Mouse (Mus musculus): ENCODE measurements around the gene Trafd1. TPM values are rescaled to one million over a fixed set of nuclear protein-coding genes. Genes with fewer than 3 reads are reported as not detected.

The Trafd1 gene
- total RNA-seq (2022), result 10 to 100 TPM; 37.0 to 67.7 (median 52.0) TPM

DNA sequence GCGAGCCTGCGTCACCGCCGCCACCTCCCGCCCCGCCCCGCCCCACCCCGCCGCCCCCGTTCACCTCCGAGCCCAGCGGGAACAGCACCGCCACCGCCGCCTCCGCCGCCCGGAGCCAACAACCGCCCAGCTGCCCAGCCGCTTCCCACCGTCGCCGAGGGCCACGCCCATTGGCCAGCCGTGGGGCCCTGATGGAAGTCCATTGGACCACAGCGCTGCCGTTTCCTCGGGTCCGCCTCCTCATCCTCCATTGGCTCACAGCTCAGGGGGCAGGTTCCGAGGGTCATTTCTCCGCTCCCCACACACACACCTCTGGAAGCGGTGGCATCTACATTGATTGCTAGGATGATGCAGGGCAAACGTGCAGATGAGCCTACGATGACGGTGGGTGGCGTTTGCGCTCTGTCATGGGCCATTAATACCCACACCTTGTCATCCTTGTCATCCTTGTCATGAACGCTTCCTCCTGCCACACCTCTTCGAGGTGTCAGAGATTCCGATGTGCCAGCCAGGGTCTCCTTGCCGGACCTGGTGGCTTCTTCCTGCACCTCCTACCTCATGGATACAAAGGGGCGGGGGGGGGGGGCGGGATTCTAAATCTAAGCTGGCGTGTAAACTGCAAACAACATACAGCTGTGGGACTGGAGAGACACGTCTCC lies at the start of gene Trafd1:
Trafd1 (minus strand) TSS at position 172 of the 659 bp plus-strand sequence.
- peak; percentile 95 for DNase-seq

DNA sequence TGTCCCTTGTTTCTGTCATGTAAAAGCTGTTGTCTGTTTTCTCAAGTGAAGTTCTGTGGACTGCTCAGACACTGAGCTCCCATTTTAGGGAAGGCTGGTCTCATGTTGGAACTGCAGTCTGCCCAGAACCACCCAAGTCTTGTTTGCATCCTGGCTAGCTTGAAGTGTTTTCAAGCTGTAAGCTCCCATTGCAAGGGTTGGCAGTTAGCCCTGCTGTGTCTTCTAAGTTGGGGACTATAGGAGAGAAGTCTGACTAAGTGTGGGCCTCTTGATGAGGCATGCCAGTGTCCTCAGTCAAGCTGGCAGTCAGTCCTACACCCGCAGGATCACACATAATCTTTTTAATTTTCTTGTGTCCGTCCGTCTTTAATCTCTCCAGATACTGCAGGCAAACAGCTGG lies 43.5 kb upstream of the Trafd1 start:
- no peak for DNase-seq

DNA sequence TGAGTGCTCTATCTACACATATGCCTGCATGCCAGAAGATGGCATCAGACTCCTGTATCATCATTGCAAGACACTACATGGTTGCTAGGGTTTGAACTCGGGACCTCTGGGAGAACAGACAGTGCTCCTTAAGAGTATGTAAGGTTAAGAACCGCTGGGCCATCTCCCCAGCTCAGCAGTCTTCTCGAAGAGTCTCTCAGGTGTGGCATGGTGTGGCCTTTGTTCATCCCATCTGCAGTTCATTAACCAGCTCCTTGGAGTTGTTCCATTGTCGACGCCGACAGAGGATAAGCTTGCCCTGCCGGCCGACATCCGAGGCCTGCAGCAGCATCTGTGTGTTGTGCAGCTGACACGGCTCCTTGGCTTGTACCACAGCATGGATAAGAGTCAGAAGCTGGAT lies 37.9 kb upstream of the Trafd1 start:
- no peak for DNase-seq

DNA sequence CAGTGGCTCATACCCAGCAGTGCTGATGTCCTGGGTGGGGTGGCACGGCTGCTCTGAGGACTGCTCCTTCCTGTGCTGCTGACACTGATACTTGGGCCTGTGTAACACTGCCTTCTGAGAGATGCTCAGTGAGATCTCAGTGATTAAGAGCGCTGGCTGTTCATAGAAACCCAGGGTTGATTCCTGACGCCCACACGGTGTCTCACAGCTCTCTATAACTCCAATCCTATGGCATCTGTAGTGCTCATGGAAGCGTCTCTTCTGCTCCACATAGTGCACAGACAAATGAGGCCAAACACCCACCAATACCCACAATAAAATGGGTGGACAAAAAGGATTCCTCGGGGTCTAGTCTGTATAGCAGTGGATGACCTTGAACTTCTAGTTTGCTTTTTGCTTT lies 37.4 kb upstream of the Trafd1 start:
- DNase-seq, result no peak

DNA sequence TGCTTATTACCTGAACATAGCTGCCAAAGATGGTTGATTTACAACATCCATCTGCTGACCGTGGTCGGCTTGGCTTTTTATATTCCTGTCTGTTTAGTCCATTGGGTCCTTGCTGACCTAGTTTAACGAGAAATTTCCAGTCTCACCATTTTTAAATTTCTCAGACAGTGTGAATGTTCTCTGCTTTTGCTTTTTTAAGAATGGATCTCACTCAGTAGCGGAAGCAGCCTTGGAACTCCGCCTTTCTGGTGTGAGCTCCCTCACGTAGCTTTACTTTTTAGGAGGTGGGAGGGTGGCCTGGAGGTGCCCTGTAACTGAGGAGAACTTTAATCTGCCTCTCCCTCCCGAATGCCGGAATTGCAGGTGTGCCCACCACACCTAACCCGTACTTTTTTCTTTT lies 35.3 kb upstream of the Trafd1 start:
- DNase-seq, result no peak

DNA sequence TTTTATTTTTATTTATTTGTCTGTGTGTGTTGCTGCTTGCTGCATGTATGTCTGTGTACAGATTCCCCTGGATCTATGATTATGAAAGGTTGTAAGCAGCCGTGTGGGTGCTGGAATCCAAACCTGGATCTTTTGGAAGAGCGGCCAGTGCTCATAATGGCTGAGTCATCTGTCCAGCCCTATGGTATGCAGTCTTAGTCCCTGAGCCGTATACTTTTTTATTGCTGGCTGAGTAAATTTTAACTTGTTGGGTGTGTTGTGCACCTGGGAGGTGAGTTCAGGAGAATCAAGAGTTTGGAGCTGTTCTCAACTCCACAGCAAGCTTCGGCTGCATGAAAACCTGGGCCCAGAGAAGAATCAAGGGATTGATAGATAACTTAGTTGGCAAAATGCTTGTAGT lies 25.5 kb upstream of the Trafd1 start:
- no peak for DNase-seq

DNA sequence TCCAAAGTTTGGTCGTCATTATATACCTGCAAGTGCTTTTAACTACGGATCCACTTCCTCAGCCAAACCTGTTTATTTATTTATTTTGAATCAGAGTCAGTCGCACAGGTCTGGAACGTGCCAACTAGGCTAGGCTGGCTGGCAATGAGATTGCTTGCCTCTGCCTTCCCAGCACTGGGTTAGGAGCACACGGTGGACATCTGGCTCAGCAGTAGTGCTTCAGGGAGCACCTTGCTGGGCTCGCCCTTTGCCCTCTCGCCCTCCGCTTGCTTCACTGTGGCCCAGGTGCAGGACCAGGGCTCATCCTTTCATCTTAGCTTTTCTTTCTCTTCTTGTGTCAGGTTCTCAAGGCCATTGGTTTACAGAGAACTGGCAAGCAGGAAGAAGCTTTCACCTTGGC lies 22.4 kb upstream of the Trafd1 start:
- no peak for DNase-seq

DNA sequence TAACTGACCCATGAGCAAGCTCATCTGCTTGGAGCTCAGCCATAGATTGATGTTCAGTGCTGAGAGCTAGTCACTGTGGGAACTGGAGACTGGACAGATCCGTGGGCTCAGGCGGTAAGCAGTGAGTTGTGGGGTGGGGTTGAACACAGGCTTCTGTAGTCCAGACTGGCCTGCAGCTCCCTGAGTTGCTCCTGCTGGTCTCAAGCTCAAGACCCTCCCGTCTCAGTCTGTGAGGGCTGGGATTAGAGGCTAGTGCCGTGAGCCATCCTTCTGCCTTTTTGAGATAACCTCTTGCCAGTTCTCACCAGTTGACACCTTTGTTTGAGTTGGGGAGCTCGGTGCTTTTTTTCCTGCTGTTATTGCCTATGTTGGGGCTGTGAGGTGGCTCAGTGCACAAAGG lies 15.4 kb upstream of the Trafd1 start:
- DNase-seq, result no peak

DNA sequence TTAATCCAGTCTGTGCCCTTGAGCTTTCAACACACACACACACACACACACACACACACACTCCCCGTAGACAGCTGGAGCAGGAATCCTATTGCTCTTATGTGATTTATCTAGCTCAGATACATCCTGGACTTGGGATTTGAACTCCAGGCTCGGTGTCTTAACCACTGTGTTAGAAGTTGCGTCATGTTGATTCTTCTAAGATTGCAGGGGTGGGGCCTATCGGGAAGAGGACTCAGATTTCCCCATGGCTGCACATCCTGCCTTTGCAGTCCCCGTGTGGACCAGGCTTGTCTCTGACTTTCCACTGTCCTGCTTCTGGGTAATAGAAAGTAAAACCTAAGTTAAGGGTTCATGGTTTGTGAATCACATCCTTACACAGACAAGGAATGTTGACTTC lies 14.6 kb upstream of the Trafd1 start:
- DNase-seq, result no peak

DNA sequence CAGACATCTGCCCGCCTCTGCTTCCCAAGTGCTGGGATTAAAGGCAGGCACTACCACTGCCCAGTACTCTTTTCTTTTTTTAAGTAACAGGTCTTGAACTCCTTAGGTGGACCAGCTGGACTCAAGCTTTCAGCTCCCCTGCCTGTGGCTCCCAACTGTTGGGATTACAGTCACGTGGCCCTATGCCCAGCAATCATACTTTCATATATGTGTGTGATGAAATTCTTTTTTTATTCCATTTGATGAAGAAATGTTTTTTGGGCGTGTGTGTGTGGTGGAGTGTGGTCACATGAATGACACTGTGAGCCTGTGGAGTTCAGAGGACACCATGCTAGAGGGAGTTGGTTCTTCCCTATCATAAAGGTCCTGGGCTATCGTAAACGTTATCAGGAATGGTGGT lies 14.1 kb upstream of the Trafd1 start:
- DNase-seq, result no peak

DNA sequence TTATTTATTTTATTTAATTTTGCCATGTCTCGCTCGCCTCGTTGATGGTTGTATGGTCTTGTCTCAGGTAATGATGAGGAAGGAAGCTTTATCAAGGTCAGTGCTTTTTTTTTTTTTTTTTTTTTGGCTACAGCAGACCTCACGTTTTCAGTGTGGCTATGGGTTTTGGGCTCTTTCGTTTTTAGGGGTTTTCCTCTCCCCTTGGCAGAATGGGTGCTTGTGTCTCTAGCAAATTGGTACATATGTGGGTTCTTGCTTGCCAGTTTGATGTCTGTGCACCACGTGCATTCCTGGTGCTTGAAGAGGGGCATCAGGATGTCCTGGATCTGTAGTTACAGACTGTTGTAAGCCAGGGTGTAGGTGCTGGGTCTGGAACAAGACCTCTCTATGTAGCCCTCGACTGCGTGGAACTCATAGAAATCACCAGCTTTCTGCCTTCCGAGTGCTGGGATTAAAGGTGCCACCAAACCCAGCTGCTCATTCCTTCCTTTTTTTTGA lies 13.6 kb upstream of the Trafd1 start:
- DNase-seq, result no peak

DNA sequence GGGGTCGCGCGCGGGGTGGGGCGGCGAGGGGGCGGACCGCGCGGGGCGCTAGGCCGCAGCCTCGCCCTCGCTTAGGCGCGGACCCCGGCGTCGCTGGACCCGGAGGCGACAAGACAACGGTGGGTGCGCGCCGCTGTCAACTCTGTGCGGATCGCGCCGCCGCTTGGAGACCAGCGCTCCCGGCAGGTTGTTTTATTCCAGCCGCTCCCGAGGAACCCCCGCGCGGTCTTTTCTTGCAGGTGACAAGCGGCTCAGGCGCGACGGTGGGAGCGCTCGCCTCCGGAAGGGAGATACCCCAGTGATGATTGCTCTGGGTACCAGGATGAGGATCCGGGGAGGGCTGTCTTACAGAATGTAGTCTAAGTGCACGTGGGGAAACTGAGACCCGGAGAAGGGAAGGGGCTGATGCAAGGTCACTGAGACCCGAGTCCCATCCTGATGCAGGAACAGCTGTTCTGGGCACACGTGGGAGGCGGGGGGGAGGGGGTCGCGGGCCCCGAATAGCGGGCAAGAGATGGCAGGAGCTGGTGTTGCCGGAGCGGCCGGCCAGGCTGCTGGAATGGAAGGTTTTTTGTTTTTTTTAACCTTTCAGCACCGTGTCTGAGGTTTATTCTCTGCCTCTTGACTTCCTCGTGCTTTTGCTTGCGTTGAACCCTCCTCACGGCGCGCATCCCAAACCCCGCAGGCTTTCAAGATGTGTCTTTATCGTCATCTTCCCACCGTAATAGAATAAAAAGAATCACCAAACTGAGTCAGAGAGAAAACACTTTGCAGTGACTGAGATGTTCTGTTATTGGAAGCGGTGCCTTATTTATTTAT lies 12.9 kb upstream of the Trafd1 start:
- DNase-seq, result no peak

DNA sequence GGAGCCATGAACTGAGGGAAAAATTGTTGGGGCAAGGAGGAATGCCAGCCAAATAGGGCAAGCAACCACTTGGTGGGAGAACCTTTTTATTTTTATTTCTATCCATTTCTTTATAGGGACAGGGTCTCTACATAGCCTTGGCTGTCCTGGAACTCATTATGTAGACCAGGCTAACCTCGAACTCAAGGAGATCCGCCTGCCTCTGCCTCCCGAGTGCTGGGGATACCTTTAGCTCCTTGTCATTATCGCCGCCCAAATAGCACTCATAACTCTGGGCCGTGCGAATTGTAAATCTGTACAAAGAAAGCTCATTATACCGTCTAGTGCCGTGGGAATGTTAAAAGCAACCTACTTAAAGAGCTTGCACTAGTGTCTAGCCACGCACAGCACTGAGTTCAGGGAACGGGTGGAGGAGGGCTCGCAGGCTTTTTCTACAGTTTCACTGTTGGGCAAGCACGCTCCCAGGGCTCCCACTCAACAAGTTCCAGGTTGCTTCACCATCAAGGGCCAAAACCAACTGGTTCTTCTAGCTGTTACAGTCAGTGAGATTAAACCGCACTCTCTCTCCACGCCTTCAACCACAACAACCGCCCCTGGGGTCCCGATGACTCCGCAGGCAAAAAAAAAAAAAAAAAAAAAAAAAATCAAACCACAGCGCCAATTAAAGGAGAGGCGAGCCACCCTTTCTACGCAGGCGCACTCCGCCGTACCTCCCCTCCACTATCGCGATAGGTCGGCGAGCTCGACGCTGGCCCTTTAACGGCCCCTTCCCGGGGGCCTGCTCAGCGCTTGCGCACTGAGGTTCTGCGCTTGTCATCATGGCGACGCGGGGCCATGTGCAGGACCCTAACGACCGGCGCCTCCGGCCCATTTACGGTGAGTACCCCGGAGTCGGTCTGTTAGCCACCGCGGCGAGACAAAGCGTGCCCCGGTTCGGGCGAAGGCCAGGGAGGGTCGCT lies 12.0 kb upstream of the Trafd1 start, which contains the start of gene Naa25:
Naa25 (plus strand) TSS at position 750 of the 959 bp plus-strand sequence.
- DNase-seq, result peak; percentile 91

DNA sequence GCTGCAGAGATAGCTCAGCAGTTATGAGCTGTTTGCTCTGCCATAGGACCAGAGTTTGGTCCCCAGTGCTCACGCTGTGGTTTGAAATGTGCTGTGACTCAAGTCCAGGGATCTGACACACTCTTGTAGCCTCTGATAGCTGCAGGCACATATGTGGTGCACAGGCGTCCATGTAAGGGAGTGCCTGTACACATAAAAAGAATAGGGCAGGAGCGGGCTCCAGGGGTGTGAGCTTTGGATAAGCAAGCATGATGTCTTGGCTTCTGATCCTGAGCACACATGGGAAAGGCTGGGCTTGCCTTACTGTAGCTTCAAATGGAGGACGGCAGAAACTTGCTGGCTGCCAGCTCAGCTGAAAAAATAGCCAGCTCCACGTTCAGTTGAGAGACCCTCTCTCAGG lies 10.2 kb upstream of the Trafd1 start:
- no peak for DNase-seq

DNA sequence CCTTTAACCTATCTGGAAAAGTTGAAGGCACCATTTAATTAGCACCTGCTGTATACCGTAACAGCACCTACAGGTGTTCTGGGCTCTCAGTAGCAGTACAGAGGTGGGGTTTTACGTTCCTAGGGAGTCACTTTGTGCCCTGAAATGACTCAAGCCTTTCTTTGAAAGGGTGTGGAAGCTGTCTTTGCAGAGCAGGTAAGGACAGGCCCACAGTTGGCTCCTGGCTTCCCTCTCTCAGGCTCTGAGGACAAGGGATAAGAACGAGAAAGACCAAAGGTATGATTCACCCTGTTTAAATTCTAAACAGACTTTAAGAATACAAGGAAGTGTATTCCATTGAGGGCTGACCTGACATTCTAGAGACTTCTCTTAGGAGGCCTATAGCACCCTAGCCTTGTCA lies 8.0 kb upstream of the Trafd1 start:
- DNase-seq, result no peak

DNA sequence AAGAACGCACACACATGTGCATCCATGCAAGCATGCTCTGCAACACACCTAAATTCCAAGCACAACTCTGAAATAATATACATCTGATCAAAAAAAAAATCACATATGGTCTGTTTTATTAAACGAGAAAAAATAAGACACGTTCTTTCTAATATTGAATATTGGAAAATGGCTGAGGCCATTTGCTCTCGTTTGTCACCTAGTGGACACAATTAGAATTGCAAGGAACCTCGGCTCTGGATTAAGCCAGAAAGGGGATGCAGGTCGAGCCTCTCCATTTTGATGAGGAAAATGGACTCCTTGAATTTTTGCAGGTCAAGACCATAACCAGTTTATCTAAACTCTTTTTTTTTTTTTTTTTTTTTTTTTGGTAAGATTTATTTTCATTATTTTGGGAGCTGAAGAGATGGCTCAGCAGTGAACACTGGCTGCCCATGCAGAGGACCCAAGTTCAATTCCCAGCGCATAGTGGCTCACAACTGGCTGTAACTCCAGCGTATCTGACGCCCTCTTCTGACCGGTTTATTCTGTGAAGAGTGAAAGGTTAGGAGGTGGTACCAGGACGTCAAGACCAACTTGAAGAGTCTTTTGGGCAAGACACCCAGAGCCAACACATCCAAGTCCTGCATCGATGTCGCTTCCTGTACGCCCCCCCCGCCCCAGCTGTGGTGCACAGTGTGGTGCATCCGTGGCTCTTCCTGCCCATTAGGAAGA lies 7.4 kb upstream of the Trafd1 start:
- no peak for DNase-seq

DNA sequence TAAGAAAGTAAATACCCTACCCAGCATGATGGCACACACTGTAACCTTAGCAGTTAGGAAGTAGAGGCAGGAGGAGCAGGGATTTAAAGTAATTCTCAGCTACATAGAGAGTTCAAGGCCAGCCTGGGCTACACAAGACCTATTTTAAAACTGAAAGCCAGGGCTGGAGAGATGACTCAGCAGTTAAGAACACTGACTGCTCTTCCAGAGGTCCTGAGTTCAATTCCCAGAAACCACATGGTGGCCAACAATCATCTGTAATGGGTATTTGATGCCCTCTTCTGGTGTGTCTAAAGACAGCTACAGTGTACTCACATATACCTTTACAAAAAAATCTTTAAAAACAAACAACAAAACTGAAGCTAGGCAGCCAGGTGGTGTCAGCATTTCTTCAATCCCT lies 4.3 kb upstream of the Trafd1 start:
- DNase-seq, result no peak

DNA sequence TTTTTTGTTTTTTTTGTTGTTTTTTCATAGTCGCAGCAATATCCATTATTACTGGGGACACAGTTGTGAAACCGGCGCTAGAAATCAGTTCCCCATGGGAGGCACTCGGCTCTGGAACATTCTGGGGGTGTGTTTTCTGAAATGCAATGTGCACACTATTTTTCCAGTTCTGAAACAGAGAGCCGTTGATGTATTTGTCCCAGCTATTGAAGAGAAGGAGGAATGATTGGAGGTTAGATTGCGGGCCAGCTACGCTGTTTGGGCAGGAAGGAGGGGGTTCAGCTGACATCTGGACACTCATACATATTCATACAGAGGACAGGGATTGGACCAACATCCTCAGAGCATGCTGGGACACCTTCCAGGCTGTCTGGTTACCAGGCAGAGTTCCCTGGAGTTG lies 3.7 kb upstream of the Trafd1 start:
- DNase-seq, result no peak

DNA sequence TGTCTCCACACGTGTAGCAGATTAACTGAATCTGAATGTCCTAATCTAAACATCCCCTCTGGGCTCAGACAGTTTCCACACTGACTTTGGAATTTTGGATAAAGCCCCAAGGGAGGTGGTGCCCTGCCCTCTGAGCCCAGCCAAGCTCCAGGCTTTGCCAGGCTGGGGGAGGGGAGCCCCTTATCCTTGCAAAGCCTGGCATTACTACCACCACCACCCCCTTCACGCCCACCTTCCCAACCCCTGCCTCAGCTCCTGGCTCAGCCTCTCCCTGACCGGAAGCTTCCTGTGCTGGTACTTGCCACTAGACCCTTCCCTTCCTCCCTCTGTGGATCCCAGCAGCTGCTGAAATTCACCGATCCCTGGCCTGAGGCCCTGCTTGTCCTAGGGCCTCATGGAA lies 1.7 kb upstream of the Trafd1 start:
- DNase-seq, result no peak

DNA sequence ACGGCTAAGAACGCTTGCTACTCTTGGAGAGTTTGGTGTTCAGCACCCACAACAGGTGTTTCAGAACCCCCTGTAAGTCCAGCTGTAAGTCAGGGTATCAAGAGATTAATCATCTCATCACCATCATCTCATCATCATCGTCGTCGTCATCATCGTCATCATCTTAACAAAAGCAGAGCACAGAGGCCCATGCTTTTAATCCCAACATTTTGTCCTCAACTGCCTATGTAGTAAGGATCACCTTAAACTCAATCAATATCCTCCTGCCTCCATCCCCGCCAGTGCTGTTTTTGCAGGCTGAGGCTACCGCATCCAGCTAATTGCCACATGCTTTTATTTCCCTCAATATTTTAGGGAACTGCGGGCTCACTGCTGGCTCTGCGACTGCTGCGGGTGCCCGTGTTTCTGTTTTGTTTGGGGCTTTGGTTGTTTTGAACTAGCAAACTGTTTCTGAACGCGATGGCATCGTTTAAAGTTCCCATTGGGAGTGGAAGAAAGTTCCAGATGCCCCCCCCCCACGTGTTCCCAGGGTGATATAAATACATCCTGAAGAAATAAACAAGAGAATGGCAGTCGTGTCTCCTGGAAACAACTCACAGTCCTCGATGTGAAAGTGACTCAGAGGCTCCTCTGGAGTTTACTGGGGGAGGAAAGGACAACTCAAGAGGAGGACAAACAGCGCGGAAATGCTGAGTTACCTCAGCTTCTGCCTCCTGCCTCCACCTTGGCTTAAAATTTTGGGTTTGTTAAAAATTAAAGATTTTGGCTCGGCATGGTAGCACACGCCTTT lies 883 bp upstream of the Trafd1 start:
- no peak for DNase-seq

DNA sequence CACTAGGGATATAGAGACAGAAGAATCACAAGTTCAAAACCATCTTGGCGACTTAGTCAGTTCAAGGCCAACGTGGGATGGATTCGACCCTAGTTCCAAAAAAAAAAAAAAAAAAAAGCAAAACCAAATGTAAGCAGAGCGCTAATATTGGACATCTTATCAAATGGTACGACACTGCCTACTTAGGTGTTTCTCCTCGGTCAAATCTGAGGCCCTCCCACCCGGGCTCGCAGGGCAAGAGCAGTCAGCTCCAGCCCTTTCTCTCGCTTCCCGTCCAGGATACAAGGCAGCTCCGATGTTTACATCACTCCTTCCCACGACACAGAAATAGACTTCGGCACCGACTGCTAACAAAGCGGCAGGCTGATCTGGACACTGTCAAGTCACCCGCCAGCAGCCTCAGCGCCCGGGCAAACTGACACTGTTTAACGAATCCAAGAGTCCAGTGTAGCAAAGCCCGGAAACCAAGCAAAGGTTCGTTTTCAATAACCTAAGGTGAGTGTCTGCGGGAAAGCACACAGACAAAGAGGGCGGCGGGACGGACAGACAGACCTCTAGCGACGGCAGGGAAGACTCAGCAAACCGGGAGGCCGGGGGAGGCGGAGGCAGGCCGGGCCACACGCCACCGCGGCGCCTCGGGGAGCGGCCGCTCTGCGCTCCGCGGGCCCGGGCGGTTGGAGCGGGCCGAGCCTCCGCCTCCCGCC lies 523 bp downstream of the Trafd1 start:
- no peak for DNase-seq

Data from adrenal gland, adult 8-10 months (tissue).